15 mouse cellular contexts compared by ENCODE assay signal in genomic region chr13:92653283-92653682, GRCm38 (mm10). TPM values are rescaled to one million over a fixed set of nuclear protein-coding genes. Genes with fewer than 3 reads are reported as not detected.
A peak's percentile ranks its signal among the peaks of the same experiment; 100 is the strongest.
DNase-seq lines count a peak whose midpoint lies in the region; ATAC-seq and TF ChIP-seq lines count a peak whose summit lies in the region.
"Had no signal": no experiment of that assay in that cellular context is flagged by ENCODE, and none has a peak within 500 bp of the region (broad histone marks: within the 10 kb centered on the region; RNA-seq: fewer than 3 reads in every experiment).

No protein-coding gene starts in this region.

- H3K9ac ChIP-seq in intestine, embryonic 15.5 days: no peak overlapping the region
- H3K9ac ChIP-seq in intestine, postnatal 0 days (ENCODE audit: low read depth, low read length): no peak overlapping the region
- H3K9ac ChIP-seq: embryonic facial prominence, embryonic 15.5 days; liver, embryonic 14.5 days; neural tube, embryonic 12.5 days had no signal

- no peak for TF ChIP-seq CTCF in intestine, postnatal 0 days (IDR thresholded peaks at IDR 0.05; ENCODE audit: low read depth)

- no peak overlapping the region for H3K4me3 ChIP-seq in intestine, embryonic 15.5 days (replicated peaks)
- H3K4me3 ChIP-seq in intestine, postnatal 0 days (ENCODE audit: low read depth, low read length): no peak overlapping the region
- H3K4me3 ChIP-seq: embryonic facial prominence, embryonic 15.5 days; neural tube, embryonic 12.5 days had no signal

- H3K4me1 ChIP-seq in intestine, embryonic 15.5 days (replicated peaks): peaks cover 18% of the 10 kb centered on the region
- 0 out of 2 replicates have a peak, but pooled peaks cover 16% of the 10 kb centered on the region for H3K4me1 ChIP-seq in intestine, postnatal 0 days (replicated peaks; ENCODE audit: control insufficient read depth, insufficient read depth, low read length)

- peak; percentile 66 for DNase-seq in ovary, adult 18-20 months (ENCODE audit: low spot score)
- DNase-seq in ovary, postnatal 14 days (ENCODE audit: low spot score): no peak
- DNase-seq in heart, postnatal 4 days: peak; percentile 26
- DNase-seq in yolk sac, embryonic 10.5 days (ENCODE audit: low spot score): peak; percentile 65
- DNase-seq in left cerebral cortex, postnatal 36 days (ENCODE audit: low spot score in 2 of 2): no peak
- DNase-seq: right cerebral cortex, postnatal 4 days; thymus, postnatal 14 days had no signal

- intact Hi-C loops in left cerebral cortex, postnatal 36 days (cut with DNase I): no loop called here

- no peaks in the 10 kb centered on the region for H3K36me3 ChIP-seq in intestine, embryonic 15.5 days
- no peaks in the 10 kb centered on the region for H3K36me3 ChIP-seq in intestine, postnatal 0 days (ENCODE audit: control insufficient read depth, insufficient read depth)
- H3K36me3 ChIP-seq: embryonic facial prominence, embryonic 15.5 days; neural tube, embryonic 12.5 days had no signal

- H3K9me3 ChIP-seq in intestine, embryonic 15.5 days: no peaks in the 10 kb centered on the region
- no peaks in the 10 kb centered on the region for H3K9me3 ChIP-seq in intestine, postnatal 0 days (ENCODE audit: control insufficient read depth)
- H3K9me3 ChIP-seq: embryonic facial prominence, embryonic 15.5 days; neural tube, embryonic 12.5 days had no signal

- 9% methylated on average over 5 of the region's 5 CpGs for WGBS in intestine, embryonic 15.5 days
- WGBS in intestine, postnatal 0 days: 11% methylated on average over 5 of the region's 5 CpGs

- peak overlapping the region; percentile 44; the same call in 1 of the 2 replicates for H3K27ac ChIP-seq in intestine, embryonic 15.5 days
- no peak overlapping the region for H3K27ac ChIP-seq in intestine, postnatal 0 days (ENCODE audit: low read depth, low read length)
- H3K27ac ChIP-seq: embryonic facial prominence, embryonic 15.5 days; liver, embryonic 14.5 days; neural tube, embryonic 12.5 days had no signal

- peak; percentile 63; the same call in 1 of the 2 replicates for ATAC-seq in intestine, embryonic 15.5 days
- ATAC-seq in intestine, postnatal 0 days: no peak
- ATAC-seq in inflammation-experienced regulatory T-cells, adult 6 months: no peak
- ATAC-seq: CD4-positive, CD25-positive, alpha-beta regulatory T cell, adult 4 months; hindbrain, embryonic 16.5 days had no signal

- H3K27me3 ChIP-seq in intestine, embryonic 15.5 days (replicated peaks): no peaks in the 10 kb centered on the region
- no peaks in the 10 kb centered on the region for H3K27me3 ChIP-seq in intestine, postnatal 0 days (replicated peaks; ENCODE audit: control insufficient read depth, insufficient read depth, low read length)
- H3K27me3 ChIP-seq: embryonic facial prominence, embryonic 15.5 days; neural tube, embryonic 12.5 days had no signal

- no peak overlapping the region; the same call in 1 of the 2 replicates for H3K4me2 ChIP-seq in intestine, embryonic 15.5 days (replicated peaks)
- H3K4me2 ChIP-seq in intestine, postnatal 0 days (replicated peaks; ENCODE audit: low read depth): no peak overlapping the region
- H3K4me2 ChIP-seq: embryonic facial prominence, embryonic 15.5 days; neural tube, embryonic 12.5 days had no signal

RNA-seq across cellular contexts. Expression of gene Serinc5, which starts 42.4 kb away (rescaled TPM):
- polyA plus RNA-seq in intestine, embryonic 15.5 days (2015; fragmentation: Nextera tagmentation; extraction: Ambion mirVana): 18.3 and 21.4 TPM in 2 replicates
- 10.8 and 11.8 TPM in 2 replicates for polyA plus RNA-seq in intestine, postnatal 0 days (2015; fragmentation: Nextera tagmentation; extraction: Ambion mirVana)
- total RNA-seq in heart, postnatal 4 days (2021): 10 to 100 TPM; 27.5 to 29.4 TPM
- 10 to 100 TPM in 1 of 3 experiments, 1 to 10 TPM in 2; 8.9 to 10.1 (median 9.7) TPM for polyA plus RNA-seq in inflammation-experienced regulatory T-cells, adult 6 months (2017; shearing (Covaris generic))
- 10 to 100 TPM; 62.4 to 69.0 TPM for total RNA-seq in left cerebral cortex, postnatal 36 days (2021)

Comparison
In these comparisons a context has a peak if more than half of its experiments do, and no peak if none do; other contexts are left out.
1. DNase-seq: peak in ovary, adult 18-20 months (single experiment), heart, postnatal 4 days (single experiment) and yolk sac, embryonic 10.5 days (single experiment); none in ovary, postnatal 14 days (single experiment) and left cerebral cortex, postnatal 36 days (0 of 2).